Mouse (Mus musculus): ENCODE measurements at regions not wholly inside any gene's neighbourhood (a gene's known extent, or its start where the extent isn't known, plus 50 kb on each side); places are given as distances from the start of the nearest gene placed in this dataset.
A peak's percentile ranks its signal among the peaks of the same experiment; 100 is the strongest.

- no peak for DNase-seq (ENCODE audit: low spot score in 2 of 2)
Observed at GRCm38 (mm10) chr9:61259421-61260174, 112.6 kb upstream of the Tle3 start.

- DNase-seq (ENCODE audit: low spot score in 2 of 2), result no peak
Observed at GRCm38 (mm10) chr9:61261263-61261662, 110.9 kb upstream of the Tle3 start.

- DNase-seq (ENCODE audit: low spot score in 2 of 2), result no peak
Observed at GRCm38 (mm10) chr9:61261739-61262333, 110.3 kb upstream of the Tle3 start.

- no peak for DNase-seq (ENCODE audit: low spot score in 2 of 2)
Observed at GRCm38 (mm10) chr9:61263335-61263734, 108.8 kb upstream of the Tle3 start.

- no peak for DNase-seq (ENCODE audit: low spot score in 2 of 2)
Observed at GRCm38 (mm10) chr9:61265466-61265865, 106.7 kb upstream of the Tle3 start.

- no peak for DNase-seq (ENCODE audit: low spot score in 2 of 2)
Observed at GRCm38 (mm10) chr9:61266992-61267391, 105.2 kb upstream of the Tle3 start.

GRCm38 (mm10) chr9:61267541-61267940, 104.6 kb upstream of the Tle3 start:
- DNase-seq (ENCODE audit: low spot score in 2 of 2), result no peak

- DNase-seq (ENCODE audit: low spot score in 2 of 2), result no peak
Observed at GRCm38 (mm10) chr9:61268162-61268561, 104.0 kb upstream of the Tle3 start.

- no peak for DNase-seq (ENCODE audit: low spot score in 2 of 2)
Observed at GRCm38 (mm10) chr9:61268681-61269080, 103.5 kb upstream of the Tle3 start.

- peak in 1 of 2 experiments; percentile 53 for DNase-seq (ENCODE audit: low spot score in 2 of 2)
Observed at GRCm38 (mm10) chr9:61269151-61269870, 102.9 kb upstream of the Tle3 start.

GRCm38 (mm10) chr9:61271243-61271642, 100.9 kb upstream of the Tle3 start:
- DNase-seq (ENCODE audit: low spot score in 2 of 2), result no peak

- no peak for DNase-seq (ENCODE audit: low spot score in 2 of 2)
Observed at GRCm38 (mm10) chr9:61271769-61272352, 100.3 kb upstream of the Tle3 start.

GRCm38 (mm10) chr9:61274020-61274419, 98.1 kb upstream of the Tle3 start:
- no peak for DNase-seq (ENCODE audit: low spot score in 2 of 2)

- peak; percentile 46 to 56 for DNase-seq (ENCODE audit: low spot score in 2 of 2)
Observed at GRCm38 (mm10) chr9:61277369-61278215, 94.6 kb upstream of the Tle3 start.

GRCm38 (mm10) chr9:61278216-61278758, 93.9 kb upstream of the Tle3 start:
- DNase-seq (ENCODE audit: low spot score in 2 of 2), result no peak

GRCm38 (mm10) chr9:61279044-61279543, 93.1 kb upstream of the Tle3 start:
- DNase-seq (ENCODE audit: low spot score in 2 of 2), result no peak

GRCm38 (mm10) chr9:61280856-61281582, 91.1 kb upstream of the Tle3 start:
- DNase-seq (ENCODE audit: low spot score in 2 of 2), result no peak

- no peak for DNase-seq (ENCODE audit: low spot score in 2 of 2)
Observed at GRCm38 (mm10) chr9:61283311-61283710, 88.9 kb upstream of the Tle3 start.

GRCm38 (mm10) chr9:61284201-61285021, 87.8 kb upstream of the Tle3 start:
- DNase-seq (ENCODE audit: low spot score in 2 of 2), result peak; percentile 58
